Mouse (Mus musculus): ENCODE results near the gene Cdc73. TPM values are rescaled to one million over a fixed set of nuclear protein-coding genes. Genes with fewer than 3 reads are reported as not detected.

Gene Cdc73
- total RNA-seq, 1 experiment = 38.5 TPM

DNA sequence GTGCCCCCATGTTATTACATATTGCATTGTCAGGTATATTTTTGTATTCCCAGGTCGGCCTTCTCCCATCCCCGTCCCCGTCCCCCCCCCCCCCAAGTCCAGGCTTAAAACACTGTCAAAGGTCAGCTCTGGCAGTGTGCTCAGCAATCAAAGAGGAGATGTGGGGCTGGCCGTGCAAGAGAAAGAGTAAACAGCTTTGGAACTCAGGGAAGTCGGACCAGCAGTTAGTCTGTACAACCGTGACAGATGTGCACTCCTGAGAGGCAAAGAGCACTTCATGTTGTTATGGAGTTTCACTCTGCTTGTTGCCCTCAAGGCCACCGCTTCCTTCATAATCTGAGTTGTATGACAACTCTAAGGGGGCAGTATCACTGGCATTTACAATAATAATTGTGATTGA, 71.4 kb downstream of the Cdc73 start:
- in situ Hi-C loops (cut with MboI; ENCODE audit: low sequenced_read_pairs in 2 of 2, unreplicated experiment in 2 of 2) = no loop called here
- no peak for DNase-seq (ENCODE audit: low read depth, low spot score)
- H3K36me3 ChIP-seq (ENCODE audit: control insufficient read depth, insufficient read depth, low read length, poor library complexity, severe bottlenecking) = peaks cover under 1% of the 10 kb centered on the region; the same call in 1 of the 2 replicates
- H3K9ac ChIP-seq (ENCODE audit: insufficient read depth, low read depth, low read length, poor library complexity, severe bottlenecking) = no peak overlapping the region
- TF ChIP-seq MAFK (IDR thresholded peaks at IDR 0.05; ENCODE audit: insufficient read depth, low read depth, low read length) = no peak
- no peak for TF ChIP-seq ZC3H11A (IDR thresholded peaks at IDR 0.05; ENCODE audit: borderline replicate concordance, low read depth, low read length)
- no peak for TF ChIP-seq ZNF384 (IDR thresholded peaks at IDR 0.05; ENCODE audit: low read depth, low read length)
- TF ChIP-seq CHD2 (IDR thresholded peaks at IDR 0.05; ENCODE audit: low read depth, low read length) = no peak
- TF ChIP-seq HCFC1 (IDR thresholded peaks at IDR 0.05; ENCODE audit: borderline replicate concordance, insufficient read depth, low read length) = no peak
- no peaks in the 10 kb centered on the region for H3K9me3 ChIP-seq (ENCODE audit: control insufficient read depth, insufficient read depth, low read depth, low read length)
- no peak overlapping the region for H3K27ac ChIP-seq (ENCODE audit: insufficient read depth, low read depth, low read length, poor library complexity, severe bottlenecking)
- H3K4me1 ChIP-seq (ENCODE audit: control insufficient read depth in 2 of 2, insufficient read depth in 2 of 2, low read length in 2 of 2, poor library complexity in 1 of 2) = peaks cover 0 to 2% of the 10 kb centered on the region in 2 experiments; a peak in 1 of 4 replicates
- no peak overlapping the region for H3K4me3 ChIP-seq (ENCODE audit: insufficient read depth in 1 of 2, low read depth in 1 of 2, low read length in 2 of 2, poor library complexity in 1 of 2, severe bottlenecking in 1 of 2)

DNA sequence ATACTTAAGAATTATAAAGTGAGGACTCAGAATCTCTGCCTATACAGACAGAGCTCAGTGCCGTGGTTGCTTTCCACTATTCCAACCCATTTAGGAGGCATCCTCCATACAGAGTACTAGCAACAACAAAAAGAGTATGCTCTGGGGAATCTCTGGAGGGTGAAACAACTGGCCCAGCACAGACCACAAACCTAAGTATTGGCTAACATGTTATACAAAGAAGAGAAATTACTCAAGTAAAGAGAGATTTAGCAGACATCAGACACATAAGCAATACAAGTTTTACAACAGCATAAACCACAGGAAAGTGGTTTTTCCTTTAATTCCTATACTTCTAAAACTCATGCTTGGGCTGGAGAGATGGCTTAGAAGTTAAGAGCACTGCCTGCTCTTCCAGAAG, 80.1 kb downstream of the Cdc73 start:
- Histone ChIP-seq H3K36me3 (ENCODE audit: control insufficient read depth, insufficient read depth, low read length, poor library complexity, severe bottlenecking) (peaks cover 5% of the 10 kb centered on the region), H3K9me3 (ENCODE audit: control insufficient read depth, insufficient read depth, low read depth, low read length) (no peaks in the 10 kb centered on the region), H3K4me1 (ENCODE audit: control insufficient read depth in 2 of 2, insufficient read depth in 2 of 2, low read length in 2 of 2, poor library complexity in 1 of 2) (no peaks in the 10 kb centered on the region), H3K4me3 (ENCODE audit: insufficient read depth in 1 of 2, low read depth in 1 of 2, low read length in 2 of 2, poor library complexity in 1 of 2, severe bottlenecking in 1 of 2) (no peak overlapping the region), H3K27ac (ENCODE audit: insufficient read depth, low read depth, low read length, poor library complexity, severe bottlenecking) (no peak overlapping the region), H3K9ac (ENCODE audit: insufficient read depth, low read depth, low read length, poor library complexity, severe bottlenecking) (no peak overlapping the region)
- TF ChIP-seq MAFK (IDR thresholded peaks at IDR 0.05; ENCODE audit: insufficient read depth, low read depth, low read length) = no peak
- TF ChIP-seq ZNF384 (IDR thresholded peaks at IDR 0.05; ENCODE audit: low read depth, low read length) = no peak
- TF ChIP-seq ZC3H11A (IDR thresholded peaks at IDR 0.05; ENCODE audit: borderline replicate concordance, low read depth, low read length) = no peak
- no peak for TF ChIP-seq HCFC1 (IDR thresholded peaks at IDR 0.05; ENCODE audit: borderline replicate concordance, insufficient read depth, low read length)
- no peak for TF ChIP-seq CHD2 (IDR thresholded peaks at IDR 0.05; ENCODE audit: low read depth, low read length)
- no peak for DNase-seq (ENCODE audit: low read depth, low spot score)
- in situ Hi-C loops (cut with MboI; ENCODE audit: low sequenced_read_pairs in 2 of 2, unreplicated experiment in 2 of 2) = no loop called here

- peaks cover 5% of the 10 kb centered on the region for H3K36me3 ChIP-seq (ENCODE audit: control insufficient read depth, insufficient read depth, low read length, poor library complexity, severe bottlenecking)
- H3K4me3 ChIP-seq (ENCODE audit: insufficient read depth in 1 of 2, low read depth in 1 of 2, low read length in 2 of 2, poor library complexity in 1 of 2, severe bottlenecking in 1 of 2) = no peak overlapping the region
- no peak overlapping the region for H3K9ac ChIP-seq (ENCODE audit: insufficient read depth, low read depth, low read length, poor library complexity, severe bottlenecking)
- TF ChIP-seq ZC3H11A (IDR thresholded peaks at IDR 0.05; ENCODE audit: borderline replicate concordance, low read depth, low read length) (no peak), ZNF384 (IDR thresholded peaks at IDR 0.05; ENCODE audit: low read depth, low read length) (no peak), HCFC1 (IDR thresholded peaks at IDR 0.05; ENCODE audit: borderline replicate concordance, insufficient read depth, low read length) (no peak), CHD2 (IDR thresholded peaks at IDR 0.05; ENCODE audit: low read depth, low read length) (no peak), MAFK (IDR thresholded peaks at IDR 0.05; ENCODE audit: insufficient read depth, low read depth, low read length) (no peak)
- in situ Hi-C loops (cut with MboI; ENCODE audit: low sequenced_read_pairs in 2 of 2, unreplicated experiment in 2 of 2) = no loop called here
- H3K27ac ChIP-seq (ENCODE audit: insufficient read depth, low read depth, low read length, poor library complexity, severe bottlenecking) = no peak overlapping the region
- no peak for DNase-seq (ENCODE audit: low read depth, low spot score)
- H3K4me1 ChIP-seq (ENCODE audit: control insufficient read depth in 2 of 2, insufficient read depth in 2 of 2, low read length in 2 of 2, poor library complexity in 1 of 2) = no peaks in the 10 kb centered on the region
- H3K9me3 ChIP-seq (ENCODE audit: control insufficient read depth, insufficient read depth, low read depth, low read length) = no peaks in the 10 kb centered on the region
Measured at GRCm38 (mm10) chr1:143621930-143622329, 80.8 kb downstream of the Cdc73 start.

GRCm38 (mm10) chr1:143619760-143620159, 82.9 kb downstream of the Cdc73 start:
- no peak overlapping the region for H3K4me3 ChIP-seq (ENCODE audit: insufficient read depth in 1 of 2, low read depth in 1 of 2, low read length in 2 of 2, poor library complexity in 1 of 2, severe bottlenecking in 1 of 2)
- no peak overlapping the region for H3K9ac ChIP-seq (ENCODE audit: insufficient read depth, low read depth, low read length, poor library complexity, severe bottlenecking)
- H3K9me3 ChIP-seq (ENCODE audit: control insufficient read depth, insufficient read depth, low read depth, low read length) = no peaks in the 10 kb centered on the region
- H3K36me3 ChIP-seq (ENCODE audit: control insufficient read depth, insufficient read depth, low read length, poor library complexity, severe bottlenecking) = no peaks in the 10 kb centered on the region; the same call in 1 of the 2 replicates
- no peaks in the 10 kb centered on the region for H3K4me1 ChIP-seq (ENCODE audit: control insufficient read depth in 2 of 2, insufficient read depth in 2 of 2, low read length in 2 of 2, poor library complexity in 1 of 2)
- TF ChIP-seq ZC3H11A (IDR thresholded peaks at IDR 0.05; ENCODE audit: borderline replicate concordance, low read depth, low read length) (no peak), ZNF384 (IDR thresholded peaks at IDR 0.05; ENCODE audit: low read depth, low read length) (no peak), MAFK (IDR thresholded peaks at IDR 0.05; ENCODE audit: insufficient read depth, low read depth, low read length) (no peak), CHD2 (IDR thresholded peaks at IDR 0.05; ENCODE audit: low read depth, low read length) (no peak), HCFC1 (IDR thresholded peaks at IDR 0.05; ENCODE audit: borderline replicate concordance, insufficient read depth, low read length) (no peak)
- in situ Hi-C loops (cut with MboI; ENCODE audit: low sequenced_read_pairs in 2 of 2, unreplicated experiment in 2 of 2) = no loop called here
- H3K27ac ChIP-seq (ENCODE audit: insufficient read depth, low read depth, low read length, poor library complexity, severe bottlenecking) = no peak overlapping the region
- DNase-seq (ENCODE audit: low read depth, low spot score) = no peak

- TF ChIP-seq ZNF384 (IDR thresholded peaks at IDR 0.05; ENCODE audit: low read depth, low read length) (no peak), MAFK (IDR thresholded peaks at IDR 0.05; ENCODE audit: insufficient read depth, low read depth, low read length) (no peak), CHD2 (IDR thresholded peaks at IDR 0.05; ENCODE audit: low read depth, low read length) (no peak), ZC3H11A (IDR thresholded peaks at IDR 0.05; ENCODE audit: borderline replicate concordance, low read depth, low read length) (no peak), HCFC1 (IDR thresholded peaks at IDR 0.05; ENCODE audit: borderline replicate concordance, insufficient read depth, low read length) (no peak)
- H3K4me3 ChIP-seq (ENCODE audit: insufficient read depth in 1 of 2, low read depth in 1 of 2, low read length in 2 of 2, poor library complexity in 1 of 2, severe bottlenecking in 1 of 2) = no peak overlapping the region
- DNase-seq (ENCODE audit: low read depth, low spot score) = peak; percentile 9
- H3K36me3 ChIP-seq (ENCODE audit: control insufficient read depth, insufficient read depth, low read length, poor library complexity, severe bottlenecking) = no peaks in the 10 kb centered on the region; the same call in 1 of the 2 replicates
- H3K9me3 ChIP-seq (ENCODE audit: control insufficient read depth, insufficient read depth, low read depth, low read length) = no peaks in the 10 kb centered on the region
- no peaks in the 10 kb centered on the region for H3K4me1 ChIP-seq (ENCODE audit: control insufficient read depth in 2 of 2, insufficient read depth in 2 of 2, low read length in 2 of 2, poor library complexity in 1 of 2)
- H3K9ac ChIP-seq (ENCODE audit: insufficient read depth, low read depth, low read length, poor library complexity, severe bottlenecking) = no peak overlapping the region
- in situ Hi-C loops (cut with MboI; ENCODE audit: low sequenced_read_pairs in 2 of 2, unreplicated experiment in 2 of 2) = no loop called here
- no peak overlapping the region for H3K27ac ChIP-seq (ENCODE audit: insufficient read depth, low read depth, low read length, poor library complexity, severe bottlenecking)
Measured at GRCm38 (mm10) chr1:143612901-143613300, 89.8 kb downstream of the Cdc73 start.

Measured in ES-E14 (cell line).